Mouse (Mus musculus) cerebellum, postnatal 10 days (tissue): ENCODE results near the gene Gm49366.
"Not testable (repeated sequence)": the region's sequence is repeated elsewhere in the genome, so short reads cannot be mapped to it uniquely, and the experiment has no call there.

Experiments used
- DNase-seq, 2 experiments: peaks; one replicate each; pipeline ENCODE4 v3.0.0; 2021; ENCODE audit warnings: mixed read lengths in 2 of 2

The Gm49366 gene

DNA sequence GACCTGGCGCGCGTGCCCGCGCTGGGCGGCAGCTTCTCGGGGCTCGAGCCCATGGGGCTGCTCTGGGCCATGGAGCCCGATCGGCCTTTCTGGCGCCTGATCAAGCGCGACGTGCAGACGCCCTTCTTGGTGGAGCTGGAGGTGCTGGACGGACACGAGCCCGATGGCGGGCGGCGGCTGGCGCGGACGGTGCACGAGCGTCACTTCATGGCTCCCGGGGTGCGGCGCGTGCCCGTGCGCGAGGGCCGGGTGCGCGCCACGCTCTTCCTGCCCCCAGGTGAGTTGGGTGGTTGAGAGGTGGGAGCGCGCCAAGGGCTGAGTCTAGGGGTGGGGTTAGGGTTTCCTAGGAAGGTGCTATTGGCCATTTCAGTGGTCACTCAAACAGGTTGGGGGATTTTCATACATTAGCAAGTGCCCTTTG, at the start of gene Gm49366:
TSS of gene Gm49366 (plus strand) at position 245 of the 421 bp plus-strand sequence.
- peak; percentile 69 to 78 for DNase-seq

DNA sequence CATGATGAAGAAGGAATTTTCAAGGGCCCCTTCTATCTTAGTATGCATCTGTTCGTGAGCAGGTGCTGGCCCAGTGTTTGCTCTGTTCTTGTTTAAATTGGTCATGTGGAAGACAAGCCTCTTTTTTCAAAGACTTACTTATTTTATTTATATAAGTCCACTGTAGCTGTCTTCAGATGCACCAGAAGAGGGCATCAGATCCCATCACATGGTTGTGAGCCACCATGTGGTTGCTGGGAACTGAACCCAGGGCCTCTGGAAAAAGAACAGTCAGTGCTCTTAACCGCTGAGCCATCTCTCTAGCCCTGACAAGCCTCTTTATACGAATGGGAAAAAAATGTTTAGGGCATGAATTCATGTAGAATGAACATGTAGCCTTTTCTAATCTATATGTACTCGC, 49.4 kb upstream of the Gm49366 start:
- DNase-seq = no peak

DNA sequence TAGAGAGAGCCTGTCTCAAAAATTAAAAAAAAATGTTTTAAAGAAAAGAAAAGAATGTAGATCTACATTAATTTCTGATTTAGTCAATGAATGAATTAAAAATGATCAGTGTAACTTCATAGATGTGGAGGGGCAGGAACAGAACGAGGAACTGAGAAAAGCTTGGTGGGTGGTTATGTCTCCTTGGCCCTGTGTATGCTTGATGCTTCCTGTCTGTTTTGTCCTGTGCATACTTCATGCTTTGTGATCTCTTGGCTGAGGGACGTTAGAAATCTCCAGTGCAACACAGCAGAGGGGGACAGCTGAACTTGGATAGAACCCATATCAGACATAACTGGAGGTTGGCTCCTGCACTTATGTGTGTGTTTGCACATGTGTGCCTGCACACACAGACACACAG, 41.5 kb upstream of the Gm49366 start:
- DNase-seq = no peak

DNA sequence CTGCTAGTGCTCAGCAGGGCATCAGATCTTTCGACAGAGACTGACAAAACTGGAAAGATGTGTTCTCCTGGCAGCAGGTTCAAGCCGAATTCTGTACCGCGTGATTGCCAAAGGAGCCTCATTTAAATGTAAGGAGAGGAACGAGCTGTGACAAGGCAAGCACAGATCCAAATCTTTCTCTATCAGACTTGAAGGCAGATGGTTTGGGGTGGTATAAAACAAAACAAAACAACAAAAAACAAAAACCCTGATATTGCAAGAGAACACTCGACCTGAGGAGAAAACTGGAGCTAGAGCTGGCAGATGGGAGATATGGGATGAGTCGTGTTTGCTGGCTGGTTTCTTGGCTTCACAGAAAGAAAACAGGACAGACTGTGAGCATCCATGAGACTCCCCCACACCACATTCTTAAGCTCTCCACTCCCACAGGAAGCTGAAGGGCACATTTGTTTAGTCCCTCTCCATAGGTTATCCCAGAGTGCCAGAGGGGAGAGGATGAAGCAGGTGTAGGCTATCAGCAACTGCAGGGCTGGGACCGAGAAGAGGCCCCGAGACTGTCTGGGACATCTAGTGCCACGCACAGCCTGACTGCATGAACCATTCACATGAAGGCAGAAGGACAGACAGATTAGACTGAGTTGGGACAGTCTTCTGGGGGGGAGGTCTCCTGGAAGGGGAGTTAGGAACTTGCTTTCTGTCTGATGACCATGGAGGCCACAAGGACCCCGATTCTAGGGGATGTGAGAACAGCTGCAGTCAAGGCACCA, 40.2 kb upstream of the Gm49366 start:
- DNase-seq = peak; percentile 40 to 44

DNA sequence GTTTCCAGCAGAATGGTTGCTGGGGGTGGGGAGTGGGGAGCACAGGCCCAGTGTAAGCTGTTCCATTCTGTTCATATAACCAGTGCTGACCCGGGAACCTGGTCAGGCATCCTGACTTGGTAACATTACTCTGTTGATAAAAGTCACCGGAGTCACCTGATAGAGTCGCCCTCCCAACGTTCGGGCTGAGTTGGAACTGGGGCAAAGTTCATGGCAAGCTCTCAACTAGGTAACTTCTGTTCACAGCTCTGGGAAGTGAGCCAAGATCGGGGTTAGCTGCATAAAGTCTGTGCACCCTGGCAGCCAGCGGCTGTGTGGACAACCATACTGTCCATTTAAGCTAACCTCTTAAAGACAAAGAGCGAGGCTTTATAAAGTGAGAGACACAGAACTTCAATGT, 39.5 kb upstream of the Gm49366 start:
- DNase-seq = peak; percentile 44 to 51

DNA sequence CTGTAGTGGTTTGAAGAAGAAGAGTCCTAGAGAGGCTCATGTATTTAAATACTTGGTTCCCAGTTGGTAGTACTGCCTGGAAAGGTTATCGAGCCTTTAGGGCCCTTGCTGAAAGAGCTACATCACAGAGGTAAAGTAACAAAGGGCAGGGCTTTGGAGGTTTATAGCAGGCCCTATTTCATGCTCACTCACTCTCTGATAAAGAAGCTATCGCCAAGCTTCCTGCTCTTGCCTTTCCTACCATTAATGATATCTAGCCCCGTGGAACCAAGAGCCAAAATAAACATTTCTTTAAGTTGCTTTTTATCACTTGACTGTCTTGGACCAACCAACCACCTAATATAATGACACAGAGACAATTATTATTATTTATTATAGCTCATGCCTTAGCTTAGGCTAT, 38.3 kb upstream of the Gm49366 start:
- no peak for DNase-seq

DNA sequence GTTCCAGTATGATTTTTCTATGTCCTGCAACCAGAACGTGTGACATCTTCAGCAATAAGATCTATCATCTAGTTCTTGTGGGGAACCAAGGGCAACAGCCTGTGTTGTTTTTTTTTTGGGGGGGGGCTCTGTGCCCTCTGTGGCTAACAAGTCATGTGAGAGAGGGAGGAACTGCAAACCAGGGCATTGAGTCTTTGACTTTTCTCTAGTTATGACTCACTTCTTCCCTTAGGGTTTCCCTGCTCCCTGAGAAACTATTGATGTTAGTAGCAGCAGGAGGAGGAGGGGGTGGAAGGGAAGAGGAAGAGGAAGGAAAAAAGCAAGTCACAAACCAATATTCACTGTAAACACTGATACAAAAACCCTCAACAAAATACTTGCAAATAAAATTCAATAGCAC, 34.9 kb upstream of the Gm49366 start:
- no peak for DNase-seq

DNA sequence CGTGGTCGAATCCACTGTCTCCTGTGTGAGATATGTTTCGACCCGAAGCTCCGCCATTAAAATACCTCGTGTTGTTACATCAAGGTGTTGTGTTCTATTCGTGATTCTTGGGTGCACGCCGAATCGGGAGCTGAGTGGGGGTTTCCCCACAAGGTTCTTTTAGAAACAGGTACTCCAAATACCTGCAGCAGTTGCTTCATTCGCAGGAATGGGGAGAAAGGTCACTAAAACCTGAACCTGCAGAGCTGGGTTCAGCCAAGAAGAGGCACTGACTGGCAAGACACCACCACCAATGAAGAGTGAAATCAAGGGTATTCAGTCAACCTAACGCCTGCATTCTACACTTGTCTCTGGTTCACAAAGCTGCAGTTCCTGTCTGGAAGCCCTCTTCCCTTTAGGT, 30.5 kb upstream of the Gm49366 start:
- no peak for DNase-seq

DNA sequence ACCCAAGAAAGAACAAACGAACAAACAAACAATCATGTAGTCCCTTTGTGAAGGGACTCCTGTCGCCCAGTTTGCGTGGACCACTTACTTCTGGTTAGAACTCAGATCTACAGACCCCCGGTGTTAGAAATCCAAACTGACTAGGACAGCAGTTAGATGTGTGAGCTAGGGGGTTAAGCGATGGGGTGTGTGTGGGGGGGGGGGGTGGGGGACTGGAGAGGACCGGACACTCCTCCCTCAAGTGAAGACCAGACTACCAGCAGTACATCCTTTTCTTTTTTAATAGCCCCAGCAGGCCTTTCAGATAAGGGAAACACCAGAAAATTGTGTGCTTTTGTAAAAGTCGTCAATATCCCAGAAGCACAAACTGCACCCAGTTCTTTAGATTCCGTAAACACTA, 30.0 kb upstream of the Gm49366 start:
- no peak for DNase-seq

DNA sequence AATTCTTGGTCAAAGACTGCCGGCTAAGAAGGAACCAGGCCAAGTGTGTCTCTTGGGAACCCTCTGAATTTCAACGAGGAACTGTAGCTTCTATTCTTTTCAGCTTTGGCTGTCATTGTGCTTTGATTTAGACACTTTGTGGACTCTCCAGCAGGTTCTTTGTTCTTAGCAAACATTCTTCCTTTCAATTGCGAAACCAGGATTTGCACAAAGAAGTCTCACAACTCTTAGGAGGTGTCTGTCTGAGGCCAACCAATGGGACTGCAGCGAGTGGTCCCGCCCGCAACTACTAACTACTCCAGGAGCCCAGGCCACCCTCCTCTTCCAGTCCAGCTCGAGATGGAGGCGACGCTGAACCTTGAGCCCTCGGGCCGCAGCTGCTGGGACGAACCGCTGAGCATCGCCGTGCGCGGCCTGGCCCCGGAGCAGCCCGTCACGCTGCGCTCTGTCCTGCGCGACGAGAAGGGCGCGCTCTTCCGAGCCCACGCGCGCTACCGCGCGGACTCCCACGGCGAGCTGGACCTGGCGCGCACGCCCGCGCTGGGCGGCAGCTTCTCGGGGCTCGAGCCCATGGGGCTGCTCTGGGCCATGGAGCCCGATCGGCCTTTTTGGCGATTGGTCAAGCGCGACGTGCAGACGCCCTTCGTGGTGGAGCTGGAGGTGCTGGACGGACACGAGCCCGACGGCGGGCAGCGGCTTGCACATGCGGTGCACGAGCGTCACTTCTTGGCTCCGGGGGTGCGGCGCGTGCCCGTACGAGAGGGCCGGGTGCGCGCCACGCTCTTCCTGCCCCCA, 29.4 kb upstream of the Gm49366 start, which contains the start of gene Acot1:
TSS of gene Acot1 (plus strand) at position 320 of the 795 bp plus-strand sequence.
- DNase-seq = peak; percentile 81 to 82

DNA sequence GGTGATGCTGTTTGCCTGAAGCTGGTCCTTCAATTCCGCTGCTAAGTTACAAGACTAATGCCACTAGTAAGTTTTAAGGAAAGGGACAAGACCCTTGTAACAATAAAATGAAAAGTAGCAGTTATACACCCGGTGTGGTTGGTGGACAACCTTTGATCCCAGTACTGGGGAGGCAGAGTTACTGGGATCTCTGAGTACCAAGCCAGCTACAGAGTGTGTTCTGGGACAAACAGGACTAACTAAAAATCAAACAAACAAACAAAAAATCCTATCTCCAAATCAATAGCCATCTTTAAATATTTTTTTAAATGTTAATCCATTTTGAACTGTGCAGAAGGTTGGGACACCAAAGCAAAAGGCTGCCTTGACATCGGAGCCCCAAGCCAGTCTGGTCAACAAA, 28.5 kb upstream of the Gm49366 start:
- no peak for DNase-seq

DNA sequence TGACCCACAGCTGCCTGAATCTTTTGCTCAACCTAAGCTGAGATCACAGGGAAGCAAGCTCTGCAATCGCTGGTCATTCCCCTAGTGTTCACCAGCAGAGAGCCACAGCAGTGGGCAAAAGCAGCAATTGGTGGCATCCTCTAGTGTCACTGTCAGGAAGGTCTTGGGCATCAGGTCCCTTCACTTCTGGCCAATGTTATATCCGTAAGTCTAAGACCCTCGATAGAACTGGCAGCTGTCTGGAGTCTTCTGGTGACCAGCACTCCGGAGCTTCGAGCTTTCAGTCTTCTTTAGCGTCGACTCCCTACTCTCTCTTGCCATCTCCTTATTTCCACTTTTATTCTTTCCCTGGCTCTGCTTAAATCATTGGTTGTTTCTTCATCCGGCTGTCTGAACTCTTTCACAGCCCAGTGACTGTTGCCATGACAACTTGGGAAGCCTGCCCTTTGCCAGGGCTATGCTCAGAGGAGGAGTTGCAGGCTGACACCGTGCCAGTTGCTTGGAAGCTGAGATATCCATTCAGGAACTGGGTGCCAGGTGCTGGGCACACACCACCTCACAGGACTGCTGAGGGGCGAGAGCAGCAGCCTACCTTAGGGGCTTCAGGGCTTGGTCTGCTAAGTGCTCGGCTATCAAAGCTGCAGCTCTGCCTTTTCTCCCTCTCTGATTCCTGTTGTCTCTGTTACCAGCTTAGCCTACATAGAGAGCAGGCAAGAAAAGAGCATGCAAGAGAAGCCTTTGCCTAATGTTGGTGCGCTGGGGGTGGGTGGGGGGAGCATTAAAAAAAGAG, 27.3 kb upstream of the Gm49366 start:
- peak; percentile 96 to 97 for DNase-seq

DNA sequence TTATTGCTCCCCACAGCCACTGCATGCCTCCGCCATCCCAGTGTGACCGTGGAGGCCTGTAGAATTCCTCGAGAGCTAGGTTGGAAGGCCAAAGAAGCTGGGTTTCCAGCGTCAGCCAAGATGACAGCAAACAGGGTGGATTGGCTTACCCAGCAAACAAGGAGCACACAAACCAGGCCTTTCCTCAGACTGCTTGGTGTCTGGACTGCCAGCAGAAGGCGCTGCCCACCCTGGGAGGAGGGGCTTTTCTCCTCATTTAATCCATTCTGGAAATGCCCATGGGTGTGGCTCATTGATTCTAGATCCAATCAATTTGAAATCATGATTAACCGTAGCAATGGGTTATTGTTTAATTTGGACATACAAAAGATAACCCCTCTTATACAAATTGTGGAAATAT, 25.6 kb upstream of the Gm49366 start:
- peak; percentile 40 to 50 for DNase-seq

DNA sequence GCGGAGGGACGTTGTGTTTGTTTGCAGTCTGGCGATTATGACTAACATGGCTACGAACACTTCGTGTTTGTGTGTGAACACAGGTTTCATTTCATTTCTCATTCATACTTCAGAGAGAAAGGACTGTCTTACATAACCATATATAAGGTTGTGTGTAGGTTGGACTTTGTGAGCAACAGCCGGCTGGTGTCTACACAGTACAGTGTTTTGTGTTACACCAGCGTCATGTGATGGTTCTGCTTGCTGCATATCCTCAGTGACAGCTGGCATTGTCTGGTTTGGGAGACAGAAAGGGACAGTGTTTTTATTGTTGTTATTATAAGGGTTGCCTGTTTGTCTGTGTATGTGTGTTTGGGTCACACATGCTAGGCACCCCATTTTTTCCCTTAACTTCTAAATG, 25.0 kb upstream of the Gm49366 start:
- DNase-seq = no peak

DNA sequence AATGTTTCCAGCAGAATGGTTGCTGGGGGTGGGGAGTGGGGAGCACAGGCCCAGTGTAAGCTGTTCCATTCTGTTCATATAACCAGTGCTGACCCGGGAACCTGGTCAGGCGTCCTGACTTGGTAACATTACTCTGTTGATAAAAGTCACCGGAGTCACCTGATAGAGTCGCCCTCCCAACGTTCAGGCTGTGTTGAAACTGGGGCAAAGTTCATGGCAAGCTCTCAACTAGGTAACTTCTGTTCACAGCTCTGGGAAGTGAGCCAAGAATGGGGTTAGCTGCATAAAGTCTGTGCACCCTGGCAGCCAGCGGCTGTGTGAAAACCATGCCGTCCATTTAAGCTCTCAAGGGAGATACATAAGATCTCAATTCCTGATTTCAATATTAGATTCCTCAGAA, 18.2 kb upstream of the Gm49366 start:
- peak in 1 of 2 experiments; percentile 29 for DNase-seq

DNA sequence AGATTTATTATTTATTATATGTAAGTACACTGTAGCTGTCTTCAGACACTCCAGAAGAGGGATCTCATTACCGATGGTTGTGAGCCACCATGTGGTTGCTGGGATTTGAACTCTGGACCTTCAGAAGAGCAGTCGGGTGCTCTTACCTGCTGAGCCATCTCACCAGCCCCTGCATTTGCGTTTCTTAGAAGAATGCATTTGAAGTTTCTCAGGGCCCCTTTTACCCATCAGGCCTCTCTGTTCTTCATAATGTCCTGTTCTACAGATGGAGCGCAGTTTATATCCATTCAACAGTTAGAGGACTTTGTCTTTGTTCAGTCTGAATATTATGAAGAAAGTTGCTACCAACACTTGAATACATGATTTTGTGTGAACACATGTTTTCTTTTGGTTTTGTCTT, 16.5 kb upstream of the Gm49366 start:
- DNase-seq = not testable (repeated sequence)

DNA sequence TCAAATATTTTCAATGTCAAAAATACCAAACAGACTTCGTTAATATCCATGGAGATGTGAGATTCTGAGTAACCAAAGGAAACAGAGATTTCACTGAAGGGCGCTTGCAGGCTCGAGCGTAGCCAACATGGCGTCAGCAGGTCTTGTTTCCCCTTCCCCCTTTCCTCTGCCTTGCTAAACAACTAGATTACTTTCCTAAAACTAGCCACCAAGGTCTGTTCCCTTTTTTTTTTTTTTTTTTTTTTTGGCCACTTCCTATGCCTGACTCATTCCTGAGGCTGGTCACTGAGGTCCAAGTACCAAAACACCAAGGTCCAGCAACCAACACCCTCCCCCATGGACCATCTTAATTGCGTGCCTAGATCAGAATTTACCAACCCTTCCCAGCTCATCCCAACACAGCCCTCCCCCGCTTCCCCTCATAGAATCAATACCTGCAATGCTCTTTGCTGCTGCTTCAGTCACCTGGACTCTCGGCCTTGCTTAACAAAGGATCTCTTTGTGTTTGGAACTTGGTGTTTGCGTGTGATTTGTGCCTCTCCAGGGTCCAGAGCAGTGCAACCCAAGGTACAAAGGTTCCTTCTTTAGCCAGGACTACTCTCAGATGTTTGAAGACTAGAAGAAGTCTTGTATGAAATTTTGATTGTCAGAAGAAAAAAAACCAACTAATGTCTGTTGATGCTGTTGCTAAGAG, 15.5 kb upstream of the Gm49366 start:
- no peak for DNase-seq

DNA sequence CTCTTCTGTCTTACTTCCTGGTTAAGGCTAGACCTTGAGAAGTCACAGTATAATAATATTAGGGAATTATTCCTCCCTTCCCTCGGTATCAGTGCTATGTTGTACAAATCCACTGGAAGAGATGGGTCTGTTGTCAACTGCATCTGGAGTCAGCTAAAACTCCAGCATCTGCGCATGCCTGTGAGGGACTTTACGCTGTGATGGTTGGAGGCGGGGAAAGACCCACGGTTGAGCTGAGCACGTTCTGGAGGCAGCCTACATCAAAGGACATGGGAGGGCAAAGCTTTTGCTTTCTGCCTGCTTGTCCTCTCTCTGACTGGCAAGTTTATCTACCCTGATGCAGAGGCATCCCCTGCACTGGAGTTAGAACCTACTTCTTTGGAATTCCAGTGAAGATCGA, 12.8 kb upstream of the Gm49366 start:
- no peak for DNase-seq

DNA sequence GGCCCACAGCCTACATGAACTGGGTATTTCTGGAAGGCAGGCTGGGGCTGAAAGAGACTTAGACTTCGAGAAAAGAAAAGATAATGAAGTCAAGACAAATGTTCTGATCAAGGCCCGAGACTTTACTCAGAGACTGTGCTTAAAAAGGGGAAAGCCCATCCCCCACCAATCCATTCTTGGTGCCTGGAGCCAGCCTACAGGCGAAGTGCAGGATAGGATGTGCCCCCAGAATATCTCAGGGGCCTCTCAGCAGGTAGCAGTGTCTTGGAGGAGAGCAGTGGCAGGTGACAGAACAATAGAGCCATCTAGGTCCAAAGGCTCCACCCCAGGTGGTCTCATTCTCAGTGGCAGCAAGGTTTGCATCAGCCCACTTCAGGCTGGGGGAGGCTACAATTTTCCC, 10.4 kb upstream of the Gm49366 start:
- DNase-seq = not testable (repeated sequence)

DNA sequence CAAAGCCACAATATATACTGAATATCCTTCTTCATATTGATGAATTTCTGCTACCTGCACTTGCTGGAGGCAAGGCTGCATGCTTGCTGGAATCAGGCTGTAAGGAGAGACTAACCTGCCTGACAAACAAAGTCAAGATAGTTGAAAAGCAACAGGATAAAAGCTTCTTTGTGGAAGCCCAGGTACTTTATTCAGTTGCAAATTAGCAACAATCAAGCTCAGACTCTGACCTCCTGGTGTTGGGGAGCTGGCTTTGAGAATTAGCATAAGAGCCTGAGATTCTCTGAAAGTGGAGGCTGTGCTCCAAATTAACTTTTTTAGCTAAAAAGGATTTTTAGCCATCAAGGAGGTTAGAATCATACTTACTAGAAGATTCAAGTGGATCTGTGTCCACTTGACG, 9.7 kb upstream of the Gm49366 start:
- not testable (repeated sequence) for DNase-seq

DNA sequence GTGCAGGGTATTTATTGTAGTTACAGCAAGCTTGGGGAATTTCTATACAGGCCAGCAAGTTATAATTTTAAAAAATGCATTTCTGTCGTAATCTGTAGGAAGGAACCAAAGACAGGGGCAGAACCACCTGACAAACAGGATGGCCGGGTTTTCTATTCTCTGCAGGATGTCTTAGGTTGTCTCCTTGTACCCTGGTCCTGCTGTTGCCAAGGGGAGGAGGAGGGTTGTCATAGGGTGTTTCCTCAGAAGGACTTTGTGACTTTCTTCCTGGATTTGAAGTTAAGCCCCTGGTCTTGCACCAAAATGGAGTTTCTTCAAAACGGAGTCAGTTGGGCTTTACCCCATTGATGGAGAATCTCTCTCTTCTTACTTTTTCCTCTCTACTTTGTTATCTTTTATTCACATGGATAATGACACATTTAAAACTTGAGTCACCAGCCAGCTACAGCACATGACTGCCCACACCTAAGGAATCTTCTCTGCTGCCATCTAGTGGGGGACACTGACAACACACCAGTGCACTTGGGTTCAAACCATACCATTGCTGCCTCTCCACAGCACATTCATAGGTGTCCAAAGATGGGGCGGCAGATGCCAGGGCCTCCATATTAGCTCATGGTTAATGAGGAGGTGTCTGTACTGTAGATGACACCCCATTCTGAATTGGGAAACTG, 7.9 kb upstream of the Gm49366 start:
- peak; percentile 88 to 93 for DNase-seq

DNA sequence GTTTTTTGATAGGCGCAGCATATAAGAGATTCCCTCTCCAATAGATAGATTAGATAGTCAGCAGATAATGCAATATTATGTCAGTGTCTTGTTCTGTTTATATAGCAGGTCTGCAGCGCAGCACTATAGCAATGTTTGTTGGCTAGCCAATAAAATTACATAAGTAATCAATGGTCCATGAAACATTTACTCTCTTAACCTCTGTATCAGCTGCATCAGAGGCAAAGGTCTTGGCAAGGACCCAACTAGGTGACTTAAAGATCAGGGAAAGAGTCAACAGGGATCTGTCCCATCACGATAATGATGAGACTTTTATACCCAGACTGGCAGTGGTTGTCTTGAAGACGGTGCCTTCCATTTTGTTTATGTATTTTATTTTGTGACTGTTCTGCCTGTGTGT, 5.9 kb upstream of the Gm49366 start:
- no peak for DNase-seq
